Mouse (Mus musculus) forebrain, embryonic 11.5 days (tissue): ENCODE measurements around the gene Jmjd1c. TPM values are rescaled to one million over a fixed set of nuclear protein-coding genes. Genes with fewer than 3 reads are reported as not detected.

Experiments
- ATAC-seq: fragments of 200-750 bp; cut with Nextera tagmentation; replicated peaks from 2 replicates; pipeline ENCODE4 v1.8.0; 2017; ENCODE audit warnings: moderate TSS enrichment; ENCODE audit not compliant: low FRiP score
- DNase-seq: peaks from one replicate; pipeline ENCODE4 v3.0.0-alpha.2; 2017; ENCODE audit warnings: low spot score
- H3K27ac ChIP-seq: fragments of 300-500 bp; sonication (generic); 2 replicates; pipeline ENCODE4 v1.5.1; 2014; ENCODE audit warnings: low read depth, low read length
- H3K27me3 ChIP-seq: fragments of 300-500 bp; sonication (generic); 2 replicates; pipeline ENCODE4 v1.6.1; 2014; ENCODE audit warnings: mild to moderate bottlenecking, low read length, mixed read lengths; ENCODE audit not compliant: control insufficient read depth, insufficient read depth
- H3K36me3 ChIP-seq: fragments of 300-500 bp; sonication (generic); 2 replicates; pipeline ENCODE4 v1.6.1; 2014; ENCODE audit warnings: mild to moderate bottlenecking, low read length, moderate library complexity, mixed read lengths; ENCODE audit not compliant: control insufficient read depth, insufficient read depth
- H3K4me1 ChIP-seq: fragments of 300-500 bp; sonication (generic); replicated peaks from 2 replicates; pipeline ENCODE4 v1.6.1; 2014; ENCODE audit warnings: low read length, mixed read lengths; ENCODE audit not compliant: control insufficient read depth, insufficient read depth
- H3K4me2 ChIP-seq: fragments of 300-500 bp; sonication (generic); 2 replicates; pipeline ENCODE4 v1.6.1; 2014; ENCODE audit warnings: low read depth, mild to moderate bottlenecking, low read length, moderate library complexity, mixed read lengths; ENCODE audit not compliant: severe bottlenecking
- H3K4me3 ChIP-seq: fragments of 300-500 bp; sonication (generic); 2 replicates; pipeline ENCODE4 v1.5.1; 2014; ENCODE audit warnings: low read depth, low read length
- H3K9ac ChIP-seq: fragments of 300-500 bp; sonication (generic); 2 replicates; pipeline ENCODE4 v1.6.1; 2014; ENCODE audit warnings: low read length
- H3K9me3 ChIP-seq: fragments of 300-500 bp; sonication (generic); 2 replicates; pipeline ENCODE4 v1.6.1; 2016; ENCODE audit warnings: low read length, mixed read lengths; ENCODE audit not compliant: control insufficient read depth
- WGBS: fragments of 180-500 bp; shearing (Covaris S2); extraction: QIAGEN DNeasy Blood & Tissue Kit; methylation state at CpG from one replicate; pipeline ENCODE4 v1.1.7; 2014; 5-methylcytosine and 5-hydroxymethylcytosine counted together
- polyA plus RNA-seq: library from polyadenylated mRNA; unstranded; fragments of >200 nt; fragmentation: Nextera tagmentation; extraction: Ambion mirVana; gene quantifications from 2 replicates; pipeline ENCODE4 v1.2.1, GENCODE M21; 2014

Jmjd1c gene
- polyA plus RNA-seq, 1 experiment from 2014 or later: 55.7 TPM

- H3K36me3 ChIP-seq: no peaks in the 10 kb centered on the region
- no peaks in the 10 kb centered on the region for H3K27me3 ChIP-seq
- H3K27ac ChIP-seq: no peak overlapping the region
- H3K9me3 ChIP-seq: no peaks in the 10 kb centered on the region
- H3K4me1 ChIP-seq: peaks cover 16% of the 10 kb centered on the region; the same call in 1 of the 2 replicates
- ATAC-seq (no peak), DNase-seq (no peak)
- H3K4me3 ChIP-seq: no peak overlapping the region
- H3K9ac ChIP-seq: no peak overlapping the region
- H3K4me2 ChIP-seq: no peak overlapping the region
- WGBS: 87% methylated on average over 7 of the region's 7 CpGs
Observed at GRCm38 (mm10) chr10:67094922-67095321, 1.0 kb upstream of the Jmjd1c start.

DNA sequence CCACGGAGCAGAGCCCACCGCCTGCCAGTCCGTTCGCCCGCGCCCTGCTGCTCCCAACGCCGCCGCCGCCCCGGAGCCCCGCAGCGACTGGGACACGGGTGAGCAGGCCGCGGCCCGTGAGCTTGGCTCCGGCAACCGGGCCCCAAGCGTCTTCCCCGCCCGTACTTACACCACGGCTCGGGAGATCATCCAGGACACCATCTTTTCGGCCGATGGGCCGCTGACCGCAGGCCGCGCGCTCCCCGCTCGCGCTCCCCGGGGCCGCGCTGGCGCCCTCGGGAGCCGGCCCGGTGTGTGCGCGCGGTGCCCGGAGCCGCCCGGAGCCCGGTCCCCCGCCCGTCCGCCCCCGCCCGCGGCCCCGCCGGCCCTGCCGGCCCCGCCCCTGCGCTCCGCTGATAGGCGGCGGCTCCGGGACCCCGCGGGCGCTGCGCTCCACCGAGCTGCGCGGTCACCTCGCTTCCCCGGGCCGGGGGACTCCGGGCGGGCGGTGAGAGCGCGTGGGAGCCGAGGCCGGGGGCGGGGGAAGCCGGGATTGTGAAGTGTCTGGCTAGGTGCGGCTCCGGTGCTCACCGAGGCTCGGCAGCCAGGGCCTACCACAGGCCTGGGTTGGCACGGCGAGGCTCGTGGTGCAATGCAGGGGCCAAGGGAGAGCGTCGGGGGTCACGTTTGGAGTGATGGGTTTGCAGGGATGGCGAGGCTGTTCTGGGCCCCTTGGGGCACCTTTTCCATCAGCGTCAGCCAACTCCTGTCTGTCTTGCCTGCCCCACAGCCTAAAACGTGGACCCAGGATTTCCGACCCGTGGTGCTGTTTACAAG is 904 bp downstream of the Jmjd1c start, which contains the start of gene Reep3:
Reep3 (minus strand) TSS at position 325 of the 816 bp plus-strand sequence.
- under 1% methylated on average over 87 of the region's 97 CpGs for WGBS
- Histone ChIP-seq H3K27me3 (no peaks in the 10 kb centered on the region), H3K9ac (peak within 1 kb of the TSS; percentile 98), H3K4me3 (peak within 1 kb of the TSS; percentile 94), H3K9me3 (no peaks in the 10 kb centered on the region), H3K27ac (peak within 1 kb of the TSS; percentile 99), H3K4me1 (peaks cover 18% of the 10 kb centered on the region; the same call in 1 of the 2 replicates), H3K36me3 (no peaks in the 10 kb centered on the region), H3K4me2 (peak within 1 kb of the TSS; percentile 74)
- ATAC-seq: peak; percentile 86
- DNase-seq: peak; percentile 85

GRCm38 (mm10) chr10:67097437-67098150 is 1.7 kb downstream of the Jmjd1c start:
- Histone ChIP-seq H3K4me2 (peak overlapping the region; percentile 74), H3K36me3 (no peaks in the 10 kb centered on the region), H3K9ac (peak overlapping the region; percentile 98), H3K9me3 (no peaks in the 10 kb centered on the region), H3K27ac (peak overlapping the region; percentile 99), H3K4me1 (peaks cover 18% of the 10 kb centered on the region; the same call in 1 of the 2 replicates), H3K4me3 (peak overlapping the region; percentile 94), H3K27me3 (no peaks in the 10 kb centered on the region)
- ATAC-seq: no peak
- no peak for DNase-seq
- WGBS: 2% methylated on average over 15 of the region's 15 CpGs

GRCm38 (mm10) chr10:67098408-67099050 is 2.6 kb downstream of the Jmjd1c start:
- H3K27ac ChIP-seq: no peak overlapping the region
- H3K4me1 ChIP-seq: peaks cover 18% of the 10 kb centered on the region; the same call in 1 of the 2 replicates

GRCm38 (mm10) chr10:67099183-67099929 is 3.4 kb downstream of the Jmjd1c start:
- no peak for ATAC-seq
- DNase-seq: no peak
- Histone ChIP-seq H3K4me3 (no peak overlapping the region), H3K27ac (no peak overlapping the region), H3K9ac (no peak overlapping the region; the same call in 1 of the 2 replicates), H3K4me1 (peaks cover 20% of the 10 kb centered on the region), H3K36me3 (no peaks in the 10 kb centered on the region), H3K4me2 (peak overlapping the region; percentile 74; the same call in 1 of the 2 replicates), H3K9me3 (no peaks in the 10 kb centered on the region), H3K27me3 (no peaks in the 10 kb centered on the region)
- WGBS: 60% methylated on average over 13 of the region's 13 CpGs

More at GRCm38 (mm10) chr10:67098408-67099050, 2.6 kb downstream of the Jmjd1c start:
- ATAC-seq (no peak), DNase-seq (no peak)
- H3K4me2 ChIP-seq: peak overlapping the region; percentile 74
- peak overlapping the region; percentile 94 for H3K4me3 ChIP-seq
- H3K9me3 ChIP-seq: no peaks in the 10 kb centered on the region
- H3K36me3 ChIP-seq: no peaks in the 10 kb centered on the region
- H3K9ac ChIP-seq: peak overlapping the region; percentile 17; the same call in 1 of the 2 replicates
- no peaks in the 10 kb centered on the region for H3K27me3 ChIP-seq
- 20% methylated on average over 7 of the region's 7 CpGs for WGBS

DNA sequence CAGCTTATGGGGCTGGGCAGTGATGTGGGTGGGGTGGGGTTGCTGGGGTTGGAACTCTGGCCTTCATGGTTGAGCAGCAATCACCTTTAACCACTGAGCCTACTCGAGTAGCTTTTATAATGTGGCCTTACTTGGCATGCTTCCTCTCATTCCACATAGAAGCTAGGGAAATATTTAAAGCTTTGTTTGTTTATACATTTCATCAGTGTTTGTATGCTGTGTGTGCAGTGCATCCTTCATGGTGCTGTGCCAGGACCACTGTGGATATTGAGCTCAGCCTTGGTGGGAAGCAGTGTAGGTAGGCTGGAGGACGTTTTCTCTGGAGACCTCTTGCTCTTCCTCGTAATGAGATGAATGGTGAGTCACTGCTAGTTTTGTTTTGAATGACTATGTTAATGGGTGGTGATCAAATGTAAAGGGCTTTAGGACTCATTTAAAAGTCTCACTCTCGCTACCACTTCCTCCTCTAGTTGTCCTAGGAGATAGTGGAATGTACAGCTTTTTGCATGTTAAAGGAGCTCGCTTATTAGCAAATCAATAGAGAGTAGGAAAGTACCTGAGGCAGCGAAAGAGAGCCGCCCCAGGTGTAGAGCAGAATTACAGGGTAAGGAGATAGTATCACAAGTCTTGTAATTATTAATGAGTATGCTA is 4.2 kb downstream of the Jmjd1c start:
- DNase-seq (no peak), ATAC-seq (no peak)
- Histone ChIP-seq H3K27me3 (no peaks in the 10 kb centered on the region), H3K9me3 (no peaks in the 10 kb centered on the region), H3K36me3 (no peaks in the 10 kb centered on the region), H3K27ac (no peak overlapping the region), H3K9ac (no peak overlapping the region), H3K4me2 (no peak overlapping the region), H3K4me1 (peaks cover 23% of the 10 kb centered on the region), H3K4me3 (no peak overlapping the region)
- 41% methylated on average over 7 of the region's 7 CpGs for WGBS

DNA sequence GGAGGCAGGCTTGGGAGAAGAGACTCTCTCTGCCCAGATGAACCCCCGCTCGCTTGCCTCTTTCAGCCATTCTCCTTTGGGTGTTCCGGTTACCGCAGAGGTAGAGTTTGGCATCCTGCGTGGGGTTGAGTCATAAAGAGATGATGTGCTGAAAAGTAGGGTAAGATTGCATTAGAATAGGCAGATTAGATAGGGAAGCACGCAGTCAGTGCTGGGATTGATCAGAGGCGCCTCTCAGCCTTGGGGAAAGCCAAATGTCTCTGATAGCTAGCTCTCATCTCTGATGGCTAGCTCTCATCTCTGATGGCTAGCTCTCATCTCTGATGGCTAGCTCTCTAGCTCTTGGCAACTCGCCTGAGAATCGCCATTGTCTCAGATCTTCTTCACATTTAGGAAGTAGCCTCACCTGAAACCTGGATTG is 4.9 kb downstream of the Jmjd1c start:
- H3K4me1 ChIP-seq: peaks cover 25% of the 10 kb centered on the region
- no peak for ATAC-seq
- H3K4me3 ChIP-seq: no peak overlapping the region
- 67% methylated on average over 9 of the region's 9 CpGs for WGBS
- no peak overlapping the region for H3K9ac ChIP-seq
- no peaks in the 10 kb centered on the region for H3K9me3 ChIP-seq
- no peaks in the 10 kb centered on the region for H3K27me3 ChIP-seq
- no peak for DNase-seq
- no peak overlapping the region for H3K27ac ChIP-seq
- H3K4me2 ChIP-seq: no peak overlapping the region
- H3K36me3 ChIP-seq: no peaks in the 10 kb centered on the region
